Mouse (Mus musculus) heart, postnatal 36 days (tissue): ENCODE data around the gene Ccdc181. TPM values are rescaled to one million over a fixed set of nuclear protein-coding genes. Genes with fewer than 3 reads are reported as not detected.
"Not testable (repeated sequence)": the region's sequence is repeated elsewhere in the genome, so short reads cannot be mapped to it uniquely, and the experiment has no call there.

Experiments used
- DNase-seq, 2 experiments: peaks; one replicate each; pipeline ENCODE4 v3.0.0; 2021 to 2022
- intact Hi-C: fragments of 180-260 bp; cut with DNase I; formaldehyde crosslinking; loops from one replicate; pipeline ENCODE4 v1.15.1; 2025
- total RNA-seq, 2 experiments: library from RNA; stranded (reverse); gene quantifications; 2 replicates each; pipeline ENCODE4 v1.2.3; 2021

Gene Ccdc181
- 10 to 100 TPM in 1 of 2 experiments, 1 to 10 TPM in 1; 9.2 to 10.4 TPM for total RNA-seq

GRCm38 (mm10) chr1:164275455-164275954, at the start of gene Ccdc181:
Gene Ccdc181 (plus strand): TSS chr1:164275585.
- intact Hi-C loops = no loop called here
- peak; percentile 87 to 88 for DNase-seq

- intact Hi-C loops, DNase-seq: not testable (repeated sequence)
Observed at GRCm38 (mm10) chr1:164231937-164232570, 43.3 kb upstream of the Ccdc181 start.

- intact Hi-C loops = no loop called here
- no peak for DNase-seq
Observed at GRCm38 (mm10) chr1:164233447-164233846, 41.9 kb upstream of the Ccdc181 start.

GRCm38 (mm10) chr1:164235078-164235477, 40.3 kb upstream of the Ccdc181 start:
- DNase-seq = no peak
- intact Hi-C loops = no loop called here

GRCm38 (mm10) chr1:164236078-164236477, 39.3 kb upstream of the Ccdc181 start:
- DNase-seq = peak; percentile 34 to 41
- intact Hi-C loops = no loop called here

- intact Hi-C loops = no loop called here
- DNase-seq = no peak
Observed at GRCm38 (mm10) chr1:164241494-164241893, 33.9 kb upstream of the Ccdc181 start.

GRCm38 (mm10) chr1:164242809-164243208, 32.6 kb upstream of the Ccdc181 start:
- intact Hi-C loops = no loop called here
- no peak for DNase-seq

GRCm38 (mm10) chr1:164247442-164247841, 27.9 kb upstream of the Ccdc181 start:
- DNase-seq = no peak
- intact Hi-C loops = no loop called here

- peak; percentile 18 to 36 for DNase-seq
- intact Hi-C loops = no loop called here
Observed at GRCm38 (mm10) chr1:164247971-164248370, 27.4 kb upstream of the Ccdc181 start.

GRCm38 (mm10) chr1:164248465-164249331, 26.7 kb upstream of the Ccdc181 start, which contains the start of gene Slc19a2:
Gene Slc19a2 (plus strand): TSS chr1:164249046.
- DNase-seq = peak; percentile 97 to 98
- intact Hi-C loops = no loop called here

GRCm38 (mm10) chr1:164249332-164249711, 26.1 kb upstream of the Ccdc181 start:
- intact Hi-C loops = no loop called here

GRCm38 (mm10) chr1:164250391-164251150, 24.8 kb upstream of the Ccdc181 start:
- DNase-seq = no peak
- intact Hi-C loops = no loop called here

More at GRCm38 (mm10) chr1:164249332-164249711, 26.1 kb upstream of the Ccdc181 start:
- no peak for DNase-seq

GRCm38 (mm10) chr1:164251438-164251837, 23.9 kb upstream of the Ccdc181 start:
- intact Hi-C loops = no loop called here
- DNase-seq = no peak

GRCm38 (mm10) chr1:164252551-164252950, 22.8 kb upstream of the Ccdc181 start:
- intact Hi-C loops = no loop called here
- no peak for DNase-seq

- no peak for DNase-seq
- intact Hi-C loops = no loop called here
Observed at GRCm38 (mm10) chr1:164254836-164255235, 20.5 kb upstream of the Ccdc181 start.

- DNase-seq = no peak
- intact Hi-C loops = no loop called here
Observed at GRCm38 (mm10) chr1:164260171-164261028, 15.0 kb upstream of the Ccdc181 start.

GRCm38 (mm10) chr1:164261553-164261952, 13.8 kb upstream of the Ccdc181 start:
- intact Hi-C loops = no loop called here
- DNase-seq = peak in 1 of 2 experiments; percentile 3

GRCm38 (mm10) chr1:164270941-164271340, 4.4 kb upstream of the Ccdc181 start:
- intact Hi-C loops = no loop called here
- no peak for DNase-seq

- DNase-seq = no peak
- intact Hi-C loops = no loop called here
Observed at GRCm38 (mm10) chr1:164273659-164274058, 1.7 kb upstream of the Ccdc181 start.

GRCm38 (mm10) chr1:164276552-164276951, 1.2 kb downstream of the Ccdc181 start:
- intact Hi-C loops = no loop called here
- no peak for DNase-seq
